ENCODE assay signal across 12 mouse cellular contexts in the genomic region with DNA sequence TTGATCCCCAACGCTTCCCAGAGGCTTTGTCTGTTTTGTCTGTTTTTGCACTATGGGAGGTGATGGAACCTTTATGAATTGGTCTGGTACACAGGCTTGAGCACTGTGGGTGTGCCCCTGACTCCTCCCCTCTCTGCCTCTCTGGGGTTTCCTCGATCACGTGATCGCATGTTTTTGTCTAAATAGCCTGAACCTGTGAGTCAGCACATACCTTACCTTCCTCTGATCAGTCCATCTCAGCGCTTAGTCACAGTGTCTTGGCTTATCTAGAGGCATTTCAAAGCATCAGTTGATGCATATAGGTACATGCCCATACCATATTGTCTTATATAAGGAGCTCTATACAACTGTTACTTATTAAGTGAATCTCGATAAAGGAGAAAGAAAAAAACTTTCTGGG.
A peak's percentile ranks its signal among the peaks of the same experiment; 100 is the strongest.
DNase-seq lines count a peak whose midpoint lies in the region; ATAC-seq and TF ChIP-seq lines count a peak whose summit lies in the region.
"Had no signal": no experiment of that assay in that cellular context is flagged by ENCODE, and none has a peak within 500 bp of the region (broad histone marks: within the 10 kb centered on the region; RNA-seq: fewer than 3 reads in every experiment).

No protein-coding gene starts in this region.

- no peak overlapping the region for H3K4me3 ChIP-seq in intestine, embryonic 15.5 days (replicated peaks)
- H3K4me3 ChIP-seq in intestine, postnatal 0 days (ENCODE audit: low read depth, low read length), result no peak overlapping the region
- H3K4me3 ChIP-seq in E14TG2a.4 (replicated peaks; ENCODE audit: low read length), result peak overlapping the region; percentile 45
- H3K4me3 ChIP-seq in embryonic facial prominence, embryonic 10.5 days, result no peak overlapping the region
- no peak overlapping the region for H3K4me3 ChIP-seq in hindbrain, embryonic 14.5 days (replicated peaks; ENCODE audit: low read length)

- TF ChIP-seq CTCF in intestine, postnatal 0 days (IDR thresholded peaks at IDR 0.05; ENCODE audit: low read depth), result no peak
- no peak for TF ChIP-seq CTCF in E14TG2a.4 (conservative IDR thresholded peaks at IDR 0.05; ENCODE audit: low read length)

- no peaks in the 10 kb centered on the region for H3K9me3 ChIP-seq in intestine, embryonic 15.5 days
- no peaks in the 10 kb centered on the region for H3K9me3 ChIP-seq in intestine, postnatal 0 days (ENCODE audit: control insufficient read depth)
- H3K9me3 ChIP-seq in E14TG2a.4 (ENCODE audit: low read length), result no peaks in the 10 kb centered on the region
- H3K9me3 ChIP-seq in embryonic facial prominence, embryonic 10.5 days, result no peaks in the 10 kb centered on the region
- H3K9me3 ChIP-seq in hindbrain, embryonic 14.5 days (ENCODE audit: control insufficient read depth, low read length), result no peaks in the 10 kb centered on the region

- intact Hi-C loops in left cerebral cortex, postnatal 10 days (cut with DNase I), result no loop called here

- no peaks in the 10 kb centered on the region for H3K4me1 ChIP-seq in intestine, embryonic 15.5 days (replicated peaks)
- H3K4me1 ChIP-seq in intestine, postnatal 0 days (replicated peaks; ENCODE audit: control insufficient read depth, insufficient read depth, low read length), result 0 out of 2 replicates have a peak, but pooled peaks cover 3% of the 10 kb centered on the region
- H3K4me1 ChIP-seq in E14TG2a.4 (replicated peaks; ENCODE audit: low read depth, low read length), result peaks cover 72% of the 10 kb centered on the region
- peaks cover 25% of the 10 kb centered on the region for H3K4me1 ChIP-seq in embryonic facial prominence, embryonic 10.5 days
- peaks cover 14% of the 10 kb centered on the region; the same call in 1 of the 2 replicates for H3K4me1 ChIP-seq in hindbrain, embryonic 14.5 days (replicated peaks; ENCODE audit: control insufficient read depth, insufficient read depth, low read length)

- DNase-seq in embryonic facial prominence, embryonic 10.5 days (ENCODE audit: low spot score), result peak; percentile 19
- DNase-seq in natural killer cell, adult 2 months (ENCODE audit: low spot score in 2 of 2), result peak; percentile 17 to 29
- no peak for DNase-seq in left cerebral cortex, postnatal 10 days (ENCODE audit: extremely low spot score in 1 of 2, low spot score in 2 of 2)
- DNase-seq in hindbrain, embryonic 14.5 days (ENCODE audit: low spot score), result no peak
- DNase-seq in adrenal gland, adult (ENCODE audit: inconsistent age in 2 of 2, low spot score in 1 of 2), result no peak
- DNase-seq: adrenal gland, adult 2 months; gastrocnemius, postnatal 25 days; kidney, postnatal 4 days; lung, adult 2 months had no signal

- H3K9ac ChIP-seq in intestine, embryonic 15.5 days, result no peak overlapping the region
- H3K9ac ChIP-seq in intestine, postnatal 0 days (ENCODE audit: low read depth, low read length), result no peak overlapping the region
- H3K9ac ChIP-seq in hindbrain, embryonic 14.5 days, result no peak overlapping the region

- ATAC-seq in intestine, embryonic 15.5 days, result peak; percentile 66
- no peak for ATAC-seq in intestine, postnatal 0 days
- no peak for ATAC-seq in hindbrain, embryonic 14.5 days (ENCODE audit: low FRiP score)

- no peak overlapping the region for H3K4me2 ChIP-seq in intestine, embryonic 15.5 days (replicated peaks)
- H3K4me2 ChIP-seq in intestine, postnatal 0 days (replicated peaks; ENCODE audit: low read depth), result no peak overlapping the region
- no peak overlapping the region for H3K4me2 ChIP-seq in hindbrain, embryonic 14.5 days (replicated peaks)

- H3K36me3 ChIP-seq in intestine, embryonic 15.5 days, result no peaks in the 10 kb centered on the region
- no peaks in the 10 kb centered on the region for H3K36me3 ChIP-seq in intestine, postnatal 0 days (ENCODE audit: control insufficient read depth, insufficient read depth)
- no peaks in the 10 kb centered on the region for H3K36me3 ChIP-seq in E14TG2a.4 (ENCODE audit: insufficient read depth, low read length)
- no peaks in the 10 kb centered on the region for H3K36me3 ChIP-seq in embryonic facial prominence, embryonic 10.5 days (replicated peaks)
- H3K36me3 ChIP-seq in hindbrain, embryonic 14.5 days (replicated peaks; ENCODE audit: control insufficient read depth, insufficient read depth), result no peaks in the 10 kb centered on the region

- WGBS in intestine, embryonic 15.5 days, result 44% methylated on average over 6 of the region's 6 CpGs
- 34% methylated on average over 6 of the region's 6 CpGs for WGBS in intestine, postnatal 0 days
- WGBS in embryonic facial prominence, embryonic 10.5 days, result 38% methylated on average over 6 of the region's 6 CpGs
- 45% methylated on average over 6 of the region's 6 CpGs for WGBS in hindbrain, embryonic 14.5 days

- no peak overlapping the region for H3K27ac ChIP-seq in intestine, embryonic 15.5 days
- no peak overlapping the region for H3K27ac ChIP-seq in intestine, postnatal 0 days (ENCODE audit: low read depth, low read length)
- H3K27ac ChIP-seq in embryonic facial prominence, embryonic 10.5 days (replicated peaks), result no peak overlapping the region
- no peak overlapping the region for H3K27ac ChIP-seq in hindbrain, embryonic 14.5 days

- peaks cover 9% of the 10 kb centered on the region for H3K27me3 ChIP-seq in intestine, embryonic 15.5 days (replicated peaks)
- H3K27me3 ChIP-seq in intestine, postnatal 0 days (replicated peaks; ENCODE audit: control insufficient read depth, insufficient read depth, low read length), result peaks cover 19% of the 10 kb centered on the region; the same call in 1 of the 2 replicates
- no peaks in the 10 kb centered on the region for H3K27me3 ChIP-seq in E14TG2a.4 (ENCODE audit: insufficient read depth, low read length)
- H3K27me3 ChIP-seq in embryonic facial prominence, embryonic 10.5 days (replicated peaks; ENCODE audit: low read depth, poor library complexity, severe bottlenecking), result peaks cover 29% of the 10 kb centered on the region
- peaks cover 12% of the 10 kb centered on the region; the same call in 1 of the 2 replicates for H3K27me3 ChIP-seq in hindbrain, embryonic 14.5 days (ENCODE audit: control insufficient read depth, insufficient read depth, low read length)

Comparison
In these comparisons a context has a peak if more than half of its experiments do, and no peak if none do; other contexts are left out.
1. DNase-seq: peak in embryonic facial prominence, embryonic 10.5 days (single experiment) and natural killer cell, adult 2 months (2 of 2); none in left cerebral cortex, postnatal 10 days (0 of 2), hindbrain, embryonic 14.5 days (single experiment) and adrenal gland, adult (0 of 2).